Mouse (Mus musculus) forebrain, embryonic 14.5 days (tissue): ENCODE measurements around the gene Nrxn3. TPM values are rescaled to one million over a fixed set of nuclear protein-coding genes. Genes with fewer than 3 reads are reported as not detected.

ENCODE experiments used
- ATAC-seq: fragments of 200-750 bp; cut with Nextera tagmentation; 2 replicates; pipeline ENCODE4 v1.8.0; 2017; ENCODE audit warnings: mild to moderate bottlenecking, moderate library complexity
- DNase-seq: peaks from one replicate; pipeline ENCODE4 v3.0.0-alpha.2; 2015; ENCODE audit warnings: low spot score
- H3K27ac ChIP-seq: fragments of 300-500 bp; sonication (generic); 2 replicates; pipeline ENCODE4 v1.5.1; 2014; ENCODE audit warnings: low read depth, mild to moderate bottlenecking, control low read depth, low read length, moderate library complexity
- H3K27me3 ChIP-seq: fragments of 300-500 bp; sonication (generic); replicated peaks from 2 replicates; pipeline ENCODE4 v1.6.1; 2014; ENCODE audit warnings: low read length, control low read depth, mixed read lengths; ENCODE audit not compliant: control insufficient read depth, insufficient read depth
- H3K36me3 ChIP-seq: fragments of 300-500 bp; sonication (generic); 2 replicates; pipeline ENCODE4 v1.6.1; 2014; ENCODE audit warnings: low read length, control low read depth; ENCODE audit not compliant: control insufficient read depth, insufficient read depth
- H3K4me1 ChIP-seq: fragments of 300-500 bp; sonication (generic); 2 replicates; pipeline ENCODE4 v1.6.1; 2014; ENCODE audit warnings: antibody characterized with exemption, low read length, control low read depth; ENCODE audit not compliant: control insufficient read depth, insufficient read depth
- H3K4me2 ChIP-seq: fragments of 300-500 bp; sonication (generic); 2 replicates; pipeline ENCODE4 v1.6.1; 2014; ENCODE audit warnings: mild to moderate bottlenecking, control low read depth, low read length
- H3K4me3 ChIP-seq: fragments of 300-500 bp; sonication (generic); 2 replicates; pipeline ENCODE4 v1.5.1; 2014; ENCODE audit warnings: low read depth, low read length, control low read depth
- H3K9ac ChIP-seq: fragments of 300-500 bp; sonication (generic); 2 replicates; pipeline ENCODE4 v1.6.1; 2014; ENCODE audit warnings: mild to moderate bottlenecking, low read length, control low read depth, moderate library complexity
- H3K9me3 ChIP-seq: fragments of 300-500 bp; sonication (generic); replicated peaks from 2 replicates; pipeline ENCODE4 v1.6.1; 2016; ENCODE audit warnings: low read length, control low read depth, mixed read lengths; ENCODE audit not compliant: control insufficient read depth
- WGBS: fragments of 180-500 bp; shearing (Covaris S2); extraction: QIAGEN DNeasy Blood & Tissue Kit; methylation state at CpG from one replicate; pipeline ENCODE4 v1.1.7; 2014; 5-methylcytosine and 5-hydroxymethylcytosine counted together
- polyA plus RNA-seq: library from polyadenylated mRNA; unstranded; fragments of >200 nt; fragmentation: Nextera tagmentation; extraction: Ambion mirVana; gene quantifications from 2 replicates; pipeline ENCODE4 v1.2.1, GENCODE M21; 2014

The Nrxn3 gene
- polyA plus RNA-seq, 1 experiment from 2014 or later, result 39.6 TPM

GRCm38 (mm10) chr12:89945911-89946502 is 1223.3 kb downstream of the Nrxn3 start:
- H3K36me3 ChIP-seq, result no peaks in the 10 kb centered on the region
- no peaks in the 10 kb centered on the region for H3K4me1 ChIP-seq
- no peak overlapping the region for H3K4me3 ChIP-seq
- H3K4me2 ChIP-seq, result no peak overlapping the region
- DNase-seq (peak; percentile 6), ATAC-seq (no peak)
- no peaks in the 10 kb centered on the region for H3K27me3 ChIP-seq
- H3K27ac ChIP-seq, result no peak overlapping the region
- no peaks in the 10 kb centered on the region for H3K9me3 ChIP-seq
- no peak overlapping the region for H3K9ac ChIP-seq
- 68% methylated on average over 2 of the region's 2 CpGs for WGBS

GRCm38 (mm10) chr12:89946522-89946921 is 1223.8 kb downstream of the Nrxn3 start:
- DNase-seq (no peak), ATAC-seq (no peak)
- Histone ChIP-seq H3K4me2 (no peak overlapping the region), H3K36me3 (no peaks in the 10 kb centered on the region), H3K27me3 (no peaks in the 10 kb centered on the region), H3K4me3 (no peak overlapping the region), H3K9ac (no peak overlapping the region), H3K27ac (no peak overlapping the region), H3K4me1 (no peaks in the 10 kb centered on the region), H3K9me3 (no peaks in the 10 kb centered on the region)
- 73% methylated on average over 5 of the region's 5 CpGs for WGBS

GRCm38 (mm10) chr12:89953237-89953636 is 1230.6 kb downstream of the Nrxn3 start:
- H3K9ac ChIP-seq, result no peak overlapping the region
- H3K4me3 ChIP-seq, result no peak overlapping the region
- DNase-seq (no peak), ATAC-seq (no peak)
- no peaks in the 10 kb centered on the region for H3K27me3 ChIP-seq
- no peak overlapping the region for H3K27ac ChIP-seq
- no peaks in the 10 kb centered on the region for H3K4me1 ChIP-seq
- H3K9me3 ChIP-seq, result no peaks in the 10 kb centered on the region
- H3K4me2 ChIP-seq, result no peak overlapping the region
- H3K36me3 ChIP-seq, result no peaks in the 10 kb centered on the region

GRCm38 (mm10) chr12:89953649-89954048 is 1231.0 kb downstream of the Nrxn3 start:
- WGBS, result 77% methylated on average over 3 of the region's 3 CpGs

GRCm38 (mm10) chr12:89954441-89955070 is 1231.9 kb downstream of the Nrxn3 start:
- ATAC-seq, result no peak

More at GRCm38 (mm10) chr12:89953649-89954048, 1231.0 kb downstream of the Nrxn3 start:
- H3K9me3 ChIP-seq, result no peaks in the 10 kb centered on the region
- DNase-seq, result no peak
- no peak overlapping the region for H3K4me2 ChIP-seq
- H3K27ac ChIP-seq, result no peak overlapping the region
- H3K27me3 ChIP-seq, result no peaks in the 10 kb centered on the region
- no peak overlapping the region for H3K9ac ChIP-seq
- H3K36me3 ChIP-seq, result no peaks in the 10 kb centered on the region
- no peak for ATAC-seq
- H3K4me1 ChIP-seq, result no peaks in the 10 kb centered on the region
- H3K4me3 ChIP-seq, result no peak overlapping the region

GRCm38 (mm10) chr12:89963073-89963472 is 1240.4 kb downstream of the Nrxn3 start:
- no peaks in the 10 kb centered on the region for H3K9me3 ChIP-seq
- H3K27ac ChIP-seq, result no peak overlapping the region
- DNase-seq (no peak), ATAC-seq (no peak)
- H3K27me3 ChIP-seq, result no peaks in the 10 kb centered on the region
- no peak overlapping the region for H3K4me3 ChIP-seq
- no peak overlapping the region for H3K9ac ChIP-seq
- H3K36me3 ChIP-seq, result no peaks in the 10 kb centered on the region
- 72% methylated on average over 1 of the region's 1 CpGs for WGBS
- no peaks in the 10 kb centered on the region for H3K4me1 ChIP-seq
- no peak overlapping the region for H3K4me2 ChIP-seq

More at GRCm38 (mm10) chr12:89954441-89955070, 1231.9 kb downstream of the Nrxn3 start:
- no peak overlapping the region for H3K4me3 ChIP-seq
- no peaks in the 10 kb centered on the region for H3K27me3 ChIP-seq
- H3K4me1 ChIP-seq, result no peaks in the 10 kb centered on the region
- no peaks in the 10 kb centered on the region for H3K36me3 ChIP-seq
- no peak overlapping the region for H3K4me2 ChIP-seq
- peak; percentile 14 for DNase-seq
- no peak overlapping the region for H3K9ac ChIP-seq
- no peak overlapping the region for H3K27ac ChIP-seq
- no peaks in the 10 kb centered on the region for H3K9me3 ChIP-seq
- WGBS, result 72% methylated on average over 5 of the region's 5 CpGs

GRCm38 (mm10) chr12:89976648-89977047 is 1254.0 kb downstream of the Nrxn3 start:
- H3K9ac ChIP-seq, result no peak overlapping the region
- no peaks in the 10 kb centered on the region for H3K27me3 ChIP-seq
- H3K9me3 ChIP-seq, result no peaks in the 10 kb centered on the region
- H3K36me3 ChIP-seq, result no peaks in the 10 kb centered on the region
- DNase-seq, result no peak
- H3K4me3 ChIP-seq, result no peak overlapping the region
- no peak overlapping the region for H3K4me2 ChIP-seq
- H3K4me1 ChIP-seq, result no peaks in the 10 kb centered on the region
- no peak for ATAC-seq
- no peak overlapping the region for H3K27ac ChIP-seq
- 98% methylated on average over 4 of the region's 4 CpGs for WGBS

- no peak for ATAC-seq
- no peaks in the 10 kb centered on the region for H3K9me3 ChIP-seq
- DNase-seq, result peak; percentile 55
- H3K36me3 ChIP-seq, result no peaks in the 10 kb centered on the region
- 73% methylated on average over 5 of the region's 5 CpGs for WGBS
- no peak overlapping the region for H3K4me3 ChIP-seq
- no peak overlapping the region for H3K27ac ChIP-seq
- no peak overlapping the region for H3K4me2 ChIP-seq
- H3K9ac ChIP-seq, result no peak overlapping the region
- H3K27me3 ChIP-seq, result no peaks in the 10 kb centered on the region
- H3K4me1 ChIP-seq, result no peaks in the 10 kb centered on the region
Measured at GRCm38 (mm10) chr12:89977479-89977878, 1254.8 kb downstream of the Nrxn3 start.

- Histone ChIP-seq H3K27me3 (no peaks in the 10 kb centered on the region), H3K9ac (no peak overlapping the region), H3K9me3 (no peaks in the 10 kb centered on the region), H3K27ac (no peak overlapping the region), H3K36me3 (no peaks in the 10 kb centered on the region), H3K4me1 (peaks cover 6% of the 10 kb centered on the region), H3K4me3 (no peak overlapping the region), H3K4me2 (no peak overlapping the region)
- DNase-seq (peak; percentile 50), ATAC-seq (no peak; the same call in 1 of the 2 replicates)
- 77% methylated on average over 1 of the region's 1 CpGs for WGBS
Measured at GRCm38 (mm10) chr12:89979190-89979589, 1256.5 kb downstream of the Nrxn3 start.
